Mouse (Mus musculus): ENCODE measurements around the gene Fam71e2.

DNA sequence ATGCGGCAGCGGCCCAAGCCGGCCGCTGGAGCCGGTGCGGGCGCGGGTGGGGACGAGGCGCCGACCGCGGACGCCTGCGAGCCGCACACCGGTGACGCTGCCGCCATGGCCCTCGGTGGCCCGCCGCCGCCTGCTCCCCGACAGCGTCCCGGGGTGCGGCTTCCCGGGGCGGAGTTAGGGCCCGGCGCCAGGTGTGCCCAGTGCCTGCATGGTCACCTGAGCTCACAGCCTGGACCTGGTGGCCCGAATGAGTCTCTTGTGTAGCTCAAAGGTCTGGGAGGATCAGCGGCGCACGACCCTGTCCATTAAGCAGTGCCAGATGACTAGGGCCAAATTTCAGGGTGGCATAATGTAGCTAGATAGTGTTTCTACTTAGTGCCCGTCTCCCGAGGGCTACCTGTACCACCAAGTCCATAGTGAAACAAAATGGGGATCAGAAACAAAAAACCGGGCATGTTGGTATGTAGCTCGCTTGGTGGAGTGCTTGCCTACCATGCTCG is 18.4 kb upstream of the Fam71e2 start, which contains the start of gene Tmem238:
- TF ChIP-seq POLR2A (IDR thresholded peaks at IDR 0.05; ENCODE audit: insufficient read depth, low read depth, low read length) (no peak), CTCF (IDR thresholded peaks at IDR 0.05; ENCODE audit: insufficient read depth, low read depth, low read length) (no peak)

Measured in olfactory bulb, adult 2 months (tissue).